Mouse (Mus musculus) neutrophil, adult 65 days (primary cell): Measurements from ENCODE around the gene Ecel1. TPM values are rescaled to one million over a fixed set of nuclear protein-coding genes. Genes with fewer than 3 reads are reported as not detected.

Experiments used
- total RNA-seq: library from RNA; stranded (reverse); gene quantifications from 2 replicates; pipeline ENCODE4 v1.2.4, GENCODE M21; 2023

Gene Ecel1
- total RNA-seq: not detected in 2 replicates

DNA sequence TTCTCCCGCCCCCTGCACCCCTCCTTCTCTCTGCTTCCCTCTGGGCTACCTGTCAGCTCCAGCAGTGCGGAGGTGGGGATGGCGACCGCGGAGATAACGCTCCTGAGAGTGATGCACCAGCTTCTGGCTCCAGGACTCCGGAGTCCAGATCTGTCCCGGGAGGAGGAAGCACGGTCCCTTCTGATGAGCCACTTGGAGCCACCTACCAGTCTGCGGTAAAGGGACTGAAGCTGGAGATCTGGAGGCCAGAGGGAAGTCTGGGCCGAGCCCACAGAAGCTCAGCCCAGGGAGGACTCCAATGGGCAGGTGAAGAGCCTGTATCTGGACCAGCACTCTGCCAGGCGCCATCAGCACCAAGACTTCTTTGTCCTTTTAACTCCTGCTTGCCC is at the start of gene Ecel1:
Gene Ecel1, minus strand, starts transcription at position 323 of the 389 bp plus-strand sequence.

DNA sequence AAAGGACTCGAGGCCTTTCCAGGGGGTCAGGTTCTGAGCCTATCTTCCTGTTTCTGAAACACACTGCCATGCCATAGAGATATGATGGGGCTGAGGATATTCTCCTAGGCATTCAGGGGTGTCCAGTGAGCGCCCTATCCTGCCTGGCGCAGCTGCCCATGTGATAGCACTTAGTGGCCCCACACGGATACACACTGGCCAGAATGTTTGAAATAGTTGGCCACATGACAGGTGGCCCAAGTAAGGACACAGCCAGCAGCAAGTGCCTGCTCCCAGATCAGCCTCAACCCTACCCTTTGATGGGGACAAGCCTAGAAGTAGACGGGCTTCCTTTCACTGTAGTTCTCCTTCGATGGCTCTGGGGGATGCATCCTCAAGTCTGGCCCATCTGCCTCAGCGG is 48.1 kb upstream of the Ecel1 start, which contains the start of gene Chrng:
Gene Chrng, plus strand, starts transcription at position 193 of the 400 bp plus-strand sequence.

DNA sequence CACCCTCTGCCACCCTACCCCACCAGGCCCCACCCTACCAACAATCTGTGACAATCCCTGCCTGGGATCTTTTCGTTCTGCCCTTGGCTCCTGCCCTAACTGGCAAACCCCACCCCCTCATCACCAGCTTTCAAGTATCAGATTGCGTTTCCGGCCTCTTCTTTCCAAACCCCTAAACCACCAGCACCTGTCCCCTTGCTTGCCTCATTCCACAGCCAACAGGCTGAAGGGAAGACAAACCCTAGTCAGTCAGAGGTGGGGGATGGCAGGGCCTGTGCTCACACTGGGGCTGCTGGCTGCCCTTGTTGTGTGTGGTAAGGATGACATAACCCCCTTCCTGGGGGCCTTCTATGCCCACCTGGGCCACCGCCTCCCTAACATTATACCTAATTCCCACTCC is 34.1 kb upstream of the Ecel1 start, which contains the start of gene Chrnd:
Gene Chrnd, plus strand, starts transcription at position 179 of the 400 bp plus-strand sequence.

DNA sequence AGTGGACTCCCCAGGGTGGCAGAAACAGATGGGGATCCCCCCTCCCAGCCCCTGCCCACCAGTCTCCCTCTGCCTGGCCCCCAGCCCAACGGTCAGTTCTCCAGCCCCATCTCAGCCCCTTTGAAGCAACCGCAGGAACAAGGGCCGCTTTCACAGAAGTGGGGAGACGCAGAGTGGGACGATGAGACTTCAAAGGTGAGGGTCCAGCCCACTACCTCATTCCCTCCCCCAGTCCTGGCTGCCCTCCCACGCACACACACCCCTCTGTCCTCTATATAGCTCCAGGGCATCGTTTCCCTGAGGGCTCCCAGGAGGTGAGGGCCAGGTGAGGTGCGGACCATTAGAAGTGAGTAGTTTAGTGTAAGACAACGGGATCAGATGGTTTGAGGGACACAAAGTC is 26.7 kb upstream of the Ecel1 start, which contains the start of gene Prss56:
Gene Prss56, plus strand, starts transcription at position 301 of the 400 bp plus-strand sequence.

DNA sequence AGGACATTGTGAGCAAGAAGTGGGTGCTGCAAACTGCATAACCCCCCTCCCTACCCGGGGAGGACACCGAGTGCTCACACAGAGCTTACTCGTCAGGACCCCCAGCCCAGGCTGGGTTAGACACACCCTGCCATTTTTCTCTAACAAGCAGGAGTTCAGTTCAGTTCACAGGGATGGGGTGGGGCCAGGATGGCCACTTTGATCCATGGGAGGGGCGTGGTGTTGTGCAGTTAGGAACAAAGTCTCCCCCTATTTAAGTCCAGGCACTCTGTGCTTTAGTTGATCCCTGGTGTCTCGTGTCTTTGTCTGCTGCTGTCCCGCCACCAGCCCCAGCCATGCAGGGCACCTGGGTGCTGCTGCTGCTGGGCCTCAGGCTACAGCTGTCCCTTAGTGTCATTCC is 31.6 kb downstream of the Ecel1 start, which contains the start of gene Akp3:
Gene Akp3, plus strand, starts transcription at position 301 of the 400 bp plus-strand sequence.

DNA sequence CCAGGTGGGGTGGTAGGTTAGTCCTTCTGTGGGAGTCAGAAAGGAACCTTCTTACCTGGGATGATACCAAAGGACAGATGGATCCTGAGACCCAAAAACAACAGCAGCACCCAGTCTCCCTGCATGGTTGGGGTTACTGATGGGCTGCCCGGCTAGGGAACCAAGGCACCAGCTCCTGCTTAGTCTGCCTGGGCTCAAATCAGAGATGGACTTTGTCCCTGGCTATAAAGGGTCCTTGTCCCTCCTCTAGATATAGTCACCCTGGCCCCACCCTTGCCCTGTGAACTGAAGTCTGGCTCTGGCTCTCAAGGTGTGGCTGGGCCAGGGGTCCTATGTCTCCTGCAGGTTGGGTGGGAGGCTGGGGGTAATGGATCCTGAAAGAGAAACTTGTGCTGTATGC is 54.9 kb downstream of the Ecel1 start, which contains the start of gene Alpi:
Gene Alpi, minus strand, starts transcription at position 196 of the 400 bp plus-strand sequence.

Other genes starting within 250 kb of the Ecel1 start
- gene Alppl2, start 66.6 kb downstream of the Ecel1 start, total RNA-seq: not detected in 2 replicates
- gene Alpi, start 54.9 kb downstream of the Ecel1 start, total RNA-seq: not detected in 2 replicates
- gene Akp3, start 31.5 kb downstream of the Ecel1 start, total RNA-seq: not detected in 2 replicates
- not detected in 2 replicates for gene Prss56, start 26.8 kb upstream of the Ecel1 start, total RNA-seq
- gene Chrnd, start 34.1 kb upstream of the Ecel1 start, total RNA-seq: not detected in 2 replicates
- not detected in 2 replicates for gene Chrng, start 48.1 kb upstream of the Ecel1 start, total RNA-seq
- 86.9 and 97.3 TPM in 2 replicates for gene Eif4e2, start 57.4 kb upstream of the Ecel1 start, total RNA-seq
- 0.25 and 0.36 TPM in 2 replicates for gene Efhd1, start 107.8 kb upstream of the Ecel1 start, total RNA-seq
- gene Gigyf2, start 170.5 kb upstream of the Ecel1 start, total RNA-seq: 47.1 and 87.2 TPM in 2 replicates
- not detected in 2 replicates for gene Kcnj13, start 238.2 kb upstream of the Ecel1 start, total RNA-seq